In genomic region chr10:14044783-14045392, GRCm38 (mm10) we compare ENCODE assay signal across 12 mouse cellular contexts.
DNase-seq lines count a peak whose midpoint lies in the region; ATAC-seq and TF ChIP-seq lines count a peak whose summit lies in the region.
"Had no signal": no experiment of that assay in that cellular context is flagged by ENCODE, and none has a peak within 500 bp of the region (broad histone marks: within the 10 kb centered on the region; RNA-seq: fewer than 3 reads in every experiment).

No protein-coding gene starts in this region.

- H3K79me2 ChIP-seq in CH12.LX (replicated peaks; ENCODE audit: control insufficient read depth, extremely low read depth, insufficient read depth, poor library complexity, severe bottlenecking), result 0 out of 2 replicates have a peak, but pooled peaks cover 2% of the 10 kb centered on the region

- 0 out of 2 replicates have a peak, but pooled peaks have one; percentile 8 for TF ChIP-seq EP300 in CH12.LX (IDR thresholded peaks at IDR 0.05; ENCODE audit: low read length)

- peaks cover 29 to 82% of the 10 kb centered on the region in 2 experiments for H3K4me1 ChIP-seq in CH12.LX (ENCODE audit: control insufficient read depth in 1 of 2, insufficient read depth in 2 of 2)
- H3K4me1 ChIP-seq in hindbrain, embryonic 11.5 days (replicated peaks; ENCODE audit: control insufficient read depth, insufficient read depth, low read length), result no peaks in the 10 kb centered on the region

- peak; percentile 42 for ATAC-seq in megakaryocyte progenitor cell, adult 5-6 weeks (replicated peaks; ENCODE audit: poor library complexity)
- ATAC-seq in hindbrain, embryonic 11.5 days (ENCODE audit: low FRiP score), result no peak

- H3K9ac ChIP-seq in CH12.LX (ENCODE audit: insufficient read depth, low read depth), result peak overlapping the region; percentile 33; the same call in 1 of the 2 replicates
- no peak overlapping the region for H3K9ac ChIP-seq in hindbrain, embryonic 11.5 days (ENCODE audit: low read depth, low read length)
- H3K9ac ChIP-seq: hindbrain, embryonic 15.5 days; limb, embryonic 12.5 days had no signal

- H3K9me3 ChIP-seq in CH12.LX (replicated peaks; ENCODE audit: low read length), result no peaks in the 10 kb centered on the region
- H3K9me3 ChIP-seq in hindbrain, embryonic 11.5 days (ENCODE audit: control insufficient read depth, low read length), result no peaks in the 10 kb centered on the region
- H3K9me3 ChIP-seq: hindbrain, embryonic 15.5 days; limb, embryonic 12.5 days; megakaryocyte, embryonic 14.5 days had no signal

- no peak overlapping the region for H3K4me3 ChIP-seq in layer of hippocampus, adult 2 months
- H3K4me3 ChIP-seq in CH12.LX (replicated peaks in 1 of 3; ENCODE audit: low read depth in 2 of 3, low read length in 2 of 3, poor library complexity in 1 of 3), result no peak overlapping the region
- H3K4me3 ChIP-seq in hindbrain, embryonic 11.5 days (ENCODE audit: low read depth, low read length), result no peak overlapping the region
- H3K4me3 ChIP-seq: hindbrain, embryonic 15.5 days; limb, embryonic 12.5 days had no signal

- peak overlapping the region; percentile 81 for H3K27ac ChIP-seq in layer of hippocampus, adult 2 months
- peak overlapping the region; percentile 63 for H3K27ac ChIP-seq in CH12.LX (ENCODE audit: insufficient read depth, low read depth)
- no peak overlapping the region for H3K27ac ChIP-seq in hindbrain, embryonic 11.5 days (ENCODE audit: low read depth, low read length)
- H3K27ac ChIP-seq: hindbrain, embryonic 15.5 days; limb, embryonic 12.5 days had no signal

- no peaks in the 10 kb centered on the region for H3K27me3 ChIP-seq in CH12.LX (replicated peaks)
- no peaks in the 10 kb centered on the region for H3K27me3 ChIP-seq in hindbrain, embryonic 11.5 days (ENCODE audit: control insufficient read depth, insufficient read depth, low read length)
- H3K27me3 ChIP-seq: hindbrain, embryonic 15.5 days; megakaryocyte, embryonic 14.5 days had no signal

- no peak for TF ChIP-seq RAD21 in CH12.LX (IDR thresholded peaks at IDR 0.05; ENCODE audit: low read depth, low read length)

- TF ChIP-seq POLR2A in CH12.LX (IDR thresholded peaks at IDR 0.05; ENCODE audit: low read depth, low read length), result no peak

- in situ Hi-C loops in CH12.LX (cut with MboI; ENCODE audit: low pct_ligation_motif_present, low pct_unique_long_range_greater_than_20kb, low sequenced_read_pairs), result loop anchor here (5.0 kb wide), 1 partner anchor 78 kb away; the partner anchor contains the start of gene Hivep2

- peak overlapping the region; percentile 60 for H3K4me2 ChIP-seq in CH12.LX (ENCODE audit: insufficient read depth, low read depth, poor library complexity, severe bottlenecking)
- no peak overlapping the region for H3K4me2 ChIP-seq in hindbrain, embryonic 11.5 days (replicated peaks; ENCODE audit: low read depth, low read length)
- H3K4me2 ChIP-seq: hindbrain, embryonic 15.5 days; limb, embryonic 12.5 days had no signal

- WGBS in hindbrain, embryonic 11.5 days, result 79% methylated on average over 5 of the region's 5 CpGs

- TF ChIP-seq CTCF in layer of hippocampus, adult 2 months (conservative IDR thresholded peaks at IDR 0.05), result no peak
- no peak for TF ChIP-seq CTCF in CH12.LX (conservative IDR thresholded peaks at IDR 0.05 in 1 of 2, IDR thresholded peaks at IDR 0.05 in 1 of 2; ENCODE audit: low read depth in 2 of 2, low read length in 2 of 2)

- dilution Hi-C loops in CH12.LX (cut with MboI; ENCODE audit: extremely low pct_ligation_motif_present, extremely low pct_unique_long_range_greater_than_20kb, low sequenced_read_pairs), result no loop called here

- H3K36me3 ChIP-seq in CH12.LX (replicated peaks in 1 of 2; ENCODE audit: control insufficient read depth in 1 of 2, insufficient read depth in 1 of 2, low read length in 1 of 2), result no peaks in the 10 kb centered on the region
- no peaks in the 10 kb centered on the region for H3K36me3 ChIP-seq in hindbrain, embryonic 11.5 days (ENCODE audit: control insufficient read depth, insufficient read depth, low read length)
- H3K36me3 ChIP-seq: hindbrain, embryonic 15.5 days; limb, embryonic 12.5 days had no signal

- peak; percentile 30 to 70 for DNase-seq in adrenal gland, adult (ENCODE audit: inconsistent age in 2 of 2, low spot score in 1 of 2)
- no peak for DNase-seq in adrenal gland, adult 8-10 months
- DNase-seq in layer of hippocampus, adult 2 months (ENCODE audit: low spot score in 2 of 2), result no peak
- no peak for DNase-seq in layer of hippocampus, adult 9-11 months
- no peak for DNase-seq in CH12.LX (ENCODE audit: extremely low read depth)
- DNase-seq in hindbrain, embryonic 11.5 days (ENCODE audit: low spot score), result no peak
- no peak for DNase-seq in kidney, postnatal 4 days
- DNase-seq: lung, adult 18-20 months had no signal

TF ChIP-seq in CH12.LX, 34 proteins besides CTCF, POLR2A, EP300 and RAD21:
- no peak for TF ChIP-seq ZMIZ1 (IDR thresholded peaks at IDR 0.05; ENCODE audit: low read depth, low read length)
- 0 out of 2 replicates have a peak, but pooled peaks have one; percentile 39 for TF ChIP-seq ETS1 (conservative IDR thresholded peaks at IDR 0.05; ENCODE audit: low read depth, low read length)
- no peak for TF ChIP-seq UBTF (IDR thresholded peaks at IDR 0.05; ENCODE audit: low read depth, low read length)
TF ChIP-seq in CH12.LX: peak in this region for 1.

Comparison
In these comparisons a context has a peak if more than half of its experiments do, and no peak if none do; other contexts are left out.
1. DNase-seq: peak in adrenal gland, adult (2 of 2); none in adrenal gland, adult 8-10 months (single experiment), layer of hippocampus, adult 2 months (0 of 2), layer of hippocampus, adult 9-11 months (single experiment), CH12.LX (single experiment), hindbrain, embryonic 11.5 days (single experiment) and kidney, postnatal 4 days (0 of 2).